Mouse (Mus musculus) brain, embryonic 14.5 days (tissue): ENCODE data around the gene Gstt4.

Source experiments
- CTCF ChIP-seq: fragments of 200-500 bp; IDR thresholded peaks from 2 replicates; pipeline ENCODE4 v1.5.1; 2012; ENCODE audit warnings: inconsistent platforms, mild to moderate bottlenecking, moderate library complexity, borderline replicate concordance; ENCODE audit not compliant: insufficient read depth, insufficient read length; ENCODE audit errors: extremely low read depth
- POLR2A ChIP-seq: fragments of 200-500 bp; IDR thresholded peaks from 2 replicates; pipeline ENCODE4 v1.6.1; 2012; ENCODE audit warnings: mild to moderate bottlenecking, inconsistent platforms, borderline replicate concordance; ENCODE audit not compliant: poor library complexity, insufficient read depth, insufficient read length, severe bottlenecking; ENCODE audit errors: extremely low read depth

DNA sequence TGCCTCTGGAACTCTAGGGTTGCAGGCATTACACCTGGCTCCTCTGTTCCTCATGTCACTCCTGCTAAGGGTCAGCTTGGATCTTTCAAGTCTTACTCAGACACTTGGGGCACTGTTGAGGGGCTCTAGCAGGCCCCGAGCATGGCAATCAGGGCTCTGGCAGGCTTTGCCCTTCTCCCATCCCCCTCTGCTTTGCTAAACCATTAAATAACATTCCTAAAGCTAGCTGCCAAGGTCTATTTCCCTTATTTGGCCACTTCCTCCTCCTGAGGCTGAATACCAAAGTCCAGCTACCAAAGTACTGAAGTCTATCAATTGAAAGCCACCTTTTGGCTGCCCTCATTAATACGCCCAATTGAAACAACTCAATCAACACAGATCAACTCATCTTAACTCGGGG is 27.5 kb downstream of the Gstt4 start:
- TF ChIP-seq POLR2A (no peak), CTCF (no peak)
